ENCODE assay signal across 8 mouse cellular contexts in genomic region chr7:135668852-135669739, GRCm38 (mm10). TPM values are rescaled to one million over a fixed set of nuclear protein-coding genes. Genes with fewer than 3 reads are reported as not detected.
A peak's percentile ranks its signal among the peaks of the same experiment; 100 is the strongest.
DNase-seq lines count a peak whose midpoint lies in the region; ATAC-seq and TF ChIP-seq lines count a peak whose summit lies in the region.

No protein-coding gene starts in this region.

- 43% methylated on average over 16 of the region's 16 CpGs for WGBS in kidney, postnatal 0 days
- 64% methylated on average over 16 of the region's 16 CpGs for WGBS in liver, embryonic 14.5 days (ENCODE audit: insufficient replicate concordance)

- TF ChIP-seq CTCF in cortical plate, adult 2 months (IDR thresholded peaks at IDR 0.05; ENCODE audit: extremely low read depth, insufficient read depth, low read length), result peak; percentile 77
- peak; percentile 87 for TF ChIP-seq CTCF in kidney, postnatal 0 days (IDR thresholded peaks at IDR 0.05; ENCODE audit: low read depth)
- TF ChIP-seq CTCF in liver, embryonic 14.5 days (IDR thresholded peaks at IDR 0.05; ENCODE audit: low read depth), result peak; percentile 89

- no peak for TF ChIP-seq EP300 in liver, embryonic 14.5 days (IDR thresholded peaks at IDR 0.05; ENCODE audit: low read depth)

- peak; percentile 72 for DNase-seq in R1 (ENCODE audit: low read depth, low spot score)
- peak; percentile 29 to 53 for DNase-seq in heart, adult 9 months (ENCODE audit: low spot score in 2 of 2)
- DNase-seq in kidney, postnatal 0 days (ENCODE audit: low spot score), result peak; percentile 83
- DNase-seq in liver, embryonic 14.5 days (ENCODE audit: low read depth in 3 of 3, low spot score in 3 of 3), result peak; percentile 20 to 54 (median 43)
- peak; percentile 22 for DNase-seq in retina, adult 2 months (ENCODE audit: low read depth, low spot score)
- no peak for DNase-seq in urinary bladder, adult 18-20 months (ENCODE audit: low spot score in 2 of 2)

- TF ChIP-seq POLR2A in cortical plate, adult 2 months (IDR thresholded peaks at IDR 0.05; ENCODE audit: extremely low read depth, insufficient read depth, low read length), result no peak

- H3K9ac ChIP-seq in kidney, postnatal 0 days (ENCODE audit: low read depth, low read length), result no peak overlapping the region
- no peak overlapping the region for H3K9ac ChIP-seq in liver, embryonic 14.5 days (replicated peaks)

- no peak overlapping the region for H3K4me3 ChIP-seq in cortical plate, adult 2 months (ENCODE audit: insufficient read depth, low read length)
- H3K4me3 ChIP-seq in kidney, postnatal 0 days (replicated peaks; ENCODE audit: low read depth, low read length), result no peak overlapping the region
- H3K4me3 ChIP-seq in liver, embryonic 14.5 days (ENCODE audit: insufficient read depth in 1 of 2, low read depth in 2 of 2, low read length in 2 of 2), result no peak overlapping the region

- no peak overlapping the region for H3K27ac ChIP-seq in cortical plate, adult 2 months (ENCODE audit: insufficient read depth, low read length)
- no peak overlapping the region for H3K27ac ChIP-seq in kidney, postnatal 0 days
- H3K27ac ChIP-seq in liver, embryonic 14.5 days, result no peak overlapping the region

- no peak overlapping the region for H3K4me2 ChIP-seq in kidney, postnatal 0 days (ENCODE audit: low read length)
- no peak overlapping the region for H3K4me2 ChIP-seq in liver, embryonic 14.5 days (ENCODE audit: low read depth)

- no peaks in the 10 kb centered on the region for H3K36me3 ChIP-seq in kidney, postnatal 0 days (ENCODE audit: insufficient read depth, low read length)
- H3K36me3 ChIP-seq in liver, embryonic 14.5 days (replicated peaks; ENCODE audit: control insufficient read depth, insufficient read depth, low read depth), result no peaks in the 10 kb centered on the region

- ATAC-seq in CD4-positive, CD25-positive, alpha-beta regulatory T cell, adult 4 months, result peak; percentile 78
- peak; percentile 49; the same call in 1 of the 2 replicates for ATAC-seq in kidney, postnatal 0 days (replicated peaks; ENCODE audit: low FRiP score, low read depth)
- ATAC-seq in liver, embryonic 14.5 days (ENCODE audit: insufficient read depth), result peak; percentile 34

- H3K9me3 ChIP-seq in kidney, postnatal 0 days (replicated peaks; ENCODE audit: low read length), result no peaks in the 10 kb centered on the region
- H3K9me3 ChIP-seq in liver, embryonic 14.5 days (ENCODE audit: control insufficient read depth, low read length), result no peaks in the 10 kb centered on the region

- no peaks in the 10 kb centered on the region for H3K4me1 ChIP-seq in cortical plate, adult 2 months (ENCODE audit: control insufficient read depth, insufficient read depth, low read length)
- no peaks in the 10 kb centered on the region for H3K4me1 ChIP-seq in kidney, postnatal 0 days (replicated peaks; ENCODE audit: insufficient read depth, low read length)
- no peaks in the 10 kb centered on the region for H3K4me1 ChIP-seq in liver, embryonic 14.5 days (replicated peaks; ENCODE audit: control insufficient read depth in 2 of 2, insufficient read depth in 2 of 2, low read length in 1 of 2)

- no peaks in the 10 kb centered on the region for H3K27me3 ChIP-seq in kidney, postnatal 0 days (ENCODE audit: insufficient read depth, low read length)
- H3K27me3 ChIP-seq in liver, embryonic 14.5 days (ENCODE audit: control insufficient read depth, insufficient read depth, low read length), result no peaks in the 10 kb centered on the region

RNA-seq across cellular contexts. Expression of gene Mki67, which starts 47.1 kb away (rescaled TPM):
- 10 to 100 TPM in 1 of 2 experiments, 1 to 10 TPM in 1; 7.5 to 10.7 TPM for polyA plus RNA-seq in CD4-positive, CD25-positive, alpha-beta regulatory T cell, adult 4 months (2017; shearing (Covaris generic))
- 0.28 and 0.63 TPM in 2 replicates for polyA plus RNA-seq in cortical plate, adult 2 months (2012; rRNA removed)
- 15.4 and 15.6 TPM in 2 replicates for polyA plus RNA-seq in kidney, postnatal 0 days (2015; fragmentation: Nextera tagmentation; extraction: Ambion mirVana)
- 48.0 and 97.2 TPM in 2 replicates for polyA plus RNA-seq in liver, embryonic 14.5 days (2012; rRNA removed)
- 118 and 129 TPM in 2 replicates for polyA plus RNA-seq in liver, embryonic 14.5 days (2014; fragmentation: Nextera tagmentation; extraction: Ambion mirVana)

Comparison
In these comparisons a context has a peak if more than half of its experiments do, and no peak if none do; other contexts are left out.
1. DNase-seq: peak in R1 (single experiment), heart, adult 9 months (2 of 2), kidney, postnatal 0 days (single experiment), liver, embryonic 14.5 days (3 of 3) and retina, adult 2 months (single experiment); none in urinary bladder, adult 18-20 months (0 of 2).
2. Peak in every context shown above with its lines, with median percentiles within 50 percentile points of each other: ATAC-seq and CTCF ChIP-seq.